Mouse (Mus musculus) right cerebral cortex, postnatal 14 days (tissue): Measurements from ENCODE around the gene Kncn.

Experiments used
- DNase-seq: peaks from one replicate; pipeline ENCODE4 v3.0.0; 2022

Gene Kncn

GRCm38 (mm10) chr4:115884022-115884421 lies at the start of gene Kncn:
Gene Kncn, plus strand, starts transcription at chr4:115884400.
- no peak for DNase-seq

- DNase-seq = no peak
Observed at GRCm38 (mm10) chr4:115835576-115835975, 48.6 kb upstream of the Kncn start.

GRCm38 (mm10) chr4:115838196-115838595 lies 46.0 kb upstream of the Kncn start:
- DNase-seq = no peak

- peak; percentile 90 for DNase-seq
Observed at GRCm38 (mm10) chr4:115838696-115839641, 45.2 kb upstream of the Kncn start, which contains the start of gene Mknk1. Gene Mknk1, plus strand, starts transcription at chr4:115839198.

GRCm38 (mm10) chr4:115839956-115840355 lies 44.2 kb upstream of the Kncn start:
- DNase-seq = no peak

GRCm38 (mm10) chr4:115840842-115841241 lies 43.4 kb upstream of the Kncn start:
- DNase-seq = no peak

GRCm38 (mm10) chr4:115846656-115847055 lies 37.5 kb upstream of the Kncn start:
- no peak for DNase-seq

GRCm38 (mm10) chr4:115847377-115847776 lies 36.8 kb upstream of the Kncn start:
- DNase-seq = no peak

GRCm38 (mm10) chr4:115848083-115848482 lies 36.1 kb upstream of the Kncn start:
- DNase-seq = no peak

- no peak for DNase-seq
Observed at GRCm38 (mm10) chr4:115848990-115849677, 35.1 kb upstream of the Kncn start.

GRCm38 (mm10) chr4:115850111-115850510 lies 34.1 kb upstream of the Kncn start:
- no peak for DNase-seq

GRCm38 (mm10) chr4:115850631-115851030 lies 33.6 kb upstream of the Kncn start:
- no peak for DNase-seq

- no peak for DNase-seq
Observed at GRCm38 (mm10) chr4:115851569-115851968, 32.6 kb upstream of the Kncn start.

- no peak for DNase-seq
Observed at GRCm38 (mm10) chr4:115855100-115855499, 29.1 kb upstream of the Kncn start.

- no peak for DNase-seq
Observed at GRCm38 (mm10) chr4:115855609-115856008, 28.6 kb upstream of the Kncn start.

GRCm38 (mm10) chr4:115856282-115856681 lies 27.9 kb upstream of the Kncn start:
- no peak for DNase-seq

- no peak for DNase-seq
Observed at GRCm38 (mm10) chr4:115857293-115857883, 26.8 kb upstream of the Kncn start.

GRCm38 (mm10) chr4:115863352-115863751 lies 20.8 kb upstream of the Kncn start:
- no peak for DNase-seq

GRCm38 (mm10) chr4:115863880-115864279 lies 20.3 kb upstream of the Kncn start:
- no peak for DNase-seq

GRCm38 (mm10) chr4:115869512-115870210 lies 14.5 kb upstream of the Kncn start:
- no peak for DNase-seq

- DNase-seq = no peak
Observed at GRCm38 (mm10) chr4:115873231-115873630, 11.0 kb upstream of the Kncn start.

- no peak for DNase-seq
Observed at GRCm38 (mm10) chr4:115878216-115878678, 6.0 kb upstream of the Kncn start.

GRCm38 (mm10) chr4:115878828-115879227 lies 5.4 kb upstream of the Kncn start:
- DNase-seq = no peak
